Mouse (Mus musculus) limb, embryonic 15.5 days (tissue): ENCODE data around the gene Ung. TPM values are rescaled to one million over a fixed set of nuclear protein-coding genes. Genes with fewer than 3 reads are reported as not detected.

Experiments used
- ATAC-seq: fragments of 200-750 bp; cut with Nextera tagmentation; 2 replicates; pipeline ENCODE4 v1.8.0; 2017; ENCODE audit warnings: low read depth, moderate TSS enrichment; ENCODE audit not compliant: insufficient number of reproducible peaks, low FRiP score, low TSS enrichment
- H3K27ac ChIP-seq: fragments of 300-500 bp; sonication (generic); 2 replicates; pipeline ENCODE4 v1.5.1; 2015; ENCODE audit warnings: moderate library complexity, mild to moderate bottlenecking, inconsistent platforms
- H3K27me3 ChIP-seq: fragments of 300-500 bp; sonication (generic); 2 replicates; pipeline ENCODE4 v1.6.1; 2015; ENCODE audit warnings: inconsistent platforms
- H3K36me3 ChIP-seq: fragments of 300-500 bp; sonication (generic); 2 replicates; pipeline ENCODE4 v1.6.1; 2015; ENCODE audit warnings: inconsistent platforms
- H3K4me1 ChIP-seq: fragments of 300-500 bp; sonication (generic); 2 replicates; pipeline ENCODE4 v1.6.1; 2015; ENCODE audit warnings: inconsistent platforms
- H3K4me2 ChIP-seq: fragments of 300-500 bp; sonication (generic); 2 replicates; pipeline ENCODE4 v1.6.1; 2015; ENCODE audit warnings: mild to moderate bottlenecking, inconsistent platforms
- H3K4me3 ChIP-seq: fragments of 300-500 bp; sonication (generic); 2 replicates; pipeline ENCODE4 v1.5.1; 2015; ENCODE audit warnings: mild to moderate bottlenecking, inconsistent platforms
- H3K9ac ChIP-seq: fragments of 300-500 bp; sonication (generic); 2 replicates; pipeline ENCODE4 v1.6.1; 2015; ENCODE audit warnings: inconsistent platforms
- H3K9me3 ChIP-seq: fragments of 300-500 bp; sonication (generic); 2 replicates; pipeline ENCODE4 v1.6.1; 2016; ENCODE audit warnings: inconsistent platforms
- WGBS: fragments of 180-500 bp; shearing (Covaris S2); methylation state at CpG from one replicate; pipeline ENCODE4 v1.1.7; 2015; 5-methylcytosine and 5-hydroxymethylcytosine counted together
- polyA plus RNA-seq: library from polyadenylated mRNA; unstranded; fragments of >200 nt; fragmentation: Nextera tagmentation; extraction: Ambion mirVana; gene quantifications from 2 replicates; pipeline ENCODE4 v1.2.1, GENCODE M21; 2015

Gene Ung
- polyA plus RNA-seq, 1 experiment from 2014 or later = 38.3 TPM

GRCm38 (mm10) chr5:114176548-114177400, 46.6 kb downstream of the Ung start:
- H3K27ac ChIP-seq = no peak overlapping the region
- H3K4me1 ChIP-seq = peaks cover 18% of the 10 kb centered on the region
- H3K27me3 ChIP-seq = no peaks in the 10 kb centered on the region
- no peak overlapping the region for H3K9ac ChIP-seq
- H3K9me3 ChIP-seq = no peaks in the 10 kb centered on the region
- 46% methylated on average over 8 of the region's 8 CpGs for WGBS
- no peak for ATAC-seq
- no peaks in the 10 kb centered on the region for H3K36me3 ChIP-seq
- H3K4me2 ChIP-seq = peak overlapping the region; percentile 92
- peak overlapping the region; percentile 57 for H3K4me3 ChIP-seq

GRCm38 (mm10) chr5:114177966-114178719, 48.0 kb downstream of the Ung start:
- no peak overlapping the region for H3K9ac ChIP-seq
- no peak for ATAC-seq
- 79% methylated on average over 4 of the region's 4 CpGs for WGBS
- H3K27me3 ChIP-seq = no peaks in the 10 kb centered on the region
- no peaks in the 10 kb centered on the region for H3K9me3 ChIP-seq
- H3K36me3 ChIP-seq = no peaks in the 10 kb centered on the region
- H3K4me1 ChIP-seq = peaks cover 18% of the 10 kb centered on the region
- no peak overlapping the region for H3K27ac ChIP-seq
- H3K4me2 ChIP-seq = no peak overlapping the region
- no peak overlapping the region for H3K4me3 ChIP-seq

- no peaks in the 10 kb centered on the region for H3K9me3 ChIP-seq
- 84% methylated on average over 11 of the region's 11 CpGs for WGBS
- no peaks in the 10 kb centered on the region for H3K36me3 ChIP-seq
- peaks cover 16% of the 10 kb centered on the region for H3K4me1 ChIP-seq
- H3K4me2 ChIP-seq = no peak overlapping the region
- no peak overlapping the region for H3K9ac ChIP-seq
- no peak overlapping the region for H3K4me3 ChIP-seq
- H3K27ac ChIP-seq = no peak overlapping the region
- no peaks in the 10 kb centered on the region for H3K27me3 ChIP-seq
- ATAC-seq = no peak
Measured at GRCm38 (mm10) chr5:114179541-114179940, 49.4 kb downstream of the Ung start.

GRCm38 (mm10) chr5:114183493-114183892, 53.3 kb downstream of the Ung start:
- no peak overlapping the region for H3K27ac ChIP-seq
- H3K27me3 ChIP-seq = no peaks in the 10 kb centered on the region
- no peak overlapping the region for H3K4me2 ChIP-seq
- H3K4me3 ChIP-seq = no peak overlapping the region
- no peak for ATAC-seq
- no peaks in the 10 kb centered on the region for H3K9me3 ChIP-seq
- H3K9ac ChIP-seq = no peak overlapping the region
- WGBS = 97% methylated on average over 2 of the region's 2 CpGs
- no peaks in the 10 kb centered on the region for H3K36me3 ChIP-seq
- no peaks in the 10 kb centered on the region for H3K4me1 ChIP-seq

- ATAC-seq = no peak
- Histone ChIP-seq H3K9ac (no peak overlapping the region), H3K36me3 (no peaks in the 10 kb centered on the region), H3K4me2 (no peak overlapping the region), H3K9me3 (no peaks in the 10 kb centered on the region), H3K4me1 (no peaks in the 10 kb centered on the region), H3K27me3 (no peaks in the 10 kb centered on the region), H3K4me3 (no peak overlapping the region), H3K27ac (no peak overlapping the region)
- WGBS = 73% methylated on average over 2 of the region's 2 CpGs
Measured at GRCm38 (mm10) chr5:114187108-114187507, 56.9 kb downstream of the Ung start.

Other genes with a start within 250 kb of the Ung start
- 98.4 and 105 TPM in 2 replicates for gene Coro1c, start 221.6 kb upstream of the Ung start, polyA plus RNA-seq
- gene Ssh1, start 136.5 kb upstream of the Ung start, polyA plus RNA-seq = 10.3 and 13.2 TPM in 2 replicates
- not detected in 2 replicates for gene Dao, start 126.7 kb upstream of the Ung start, polyA plus RNA-seq
- gene Usp30, start 64.9 kb upstream of the Ung start, polyA plus RNA-seq = 11.8 and 11.9 TPM in 2 replicates
- 0.12 and 0.24 TPM in 2 replicates for gene Svop, start 38.8 kb upstream of the Ung start, polyA plus RNA-seq
- gene Alkbh2, start 2.2 kb upstream of the Ung start, polyA plus RNA-seq = 10.0 and 10.4 TPM in 2 replicates
- 1.7 and 2.5 TPM in 2 replicates for gene Acacb, start 16.1 kb downstream of the Ung start, polyA plus RNA-seq
- not detected in 2 replicates for gene Foxn4, start 143.4 kb downstream of the Ung start, polyA plus RNA-seq
- gene Myo1h, start 158.8 kb downstream of the Ung start, polyA plus RNA-seq = 2.2 and 3.7 TPM in 2 replicates